Mouse (Mus musculus) bone marrow macrophage, adult 2 months (primary cell): Measurements from ENCODE around the gene Recql.

ENCODE experiments used
- CTCF ChIP-seq: IDR thresholded peaks from 2 replicates; pipeline ENCODE4 v1.5.1; 2012; ENCODE audit warnings: low read depth, mild to moderate bottlenecking, low read length, moderate library complexity
- POLR2A ChIP-seq: IDR thresholded peaks from 2 replicates; pipeline ENCODE4 v1.6.1; 2012; ENCODE audit warnings: mild to moderate bottlenecking, low read depth, low read length, borderline replicate concordance

GRCm38 (mm10) chr6:142387755-142388271 lies 926 bp upstream of the Recql start:
- TF ChIP-seq CTCF (no peak), POLR2A (no peak)
